ENCODE assay signal across 12 mouse cellular contexts in genomic region chr19:55481308-55481707, GRCm38 (mm10).
DNase-seq lines count a peak whose midpoint lies in the region; ATAC-seq and TF ChIP-seq lines count a peak whose summit lies in the region.
"Had no signal": no experiment of that assay in that cellular context is flagged by ENCODE, and none has a peak within 500 bp of the region (broad histone marks: within the 10 kb centered on the region; RNA-seq: fewer than 3 reads in every experiment).

No protein-coding gene starts in this region.

- no peaks in the 10 kb centered on the region for H3K27me3 ChIP-seq in forebrain, embryonic 14.5 days (replicated peaks; ENCODE audit: control insufficient read depth, insufficient read depth, low read length)
- no peaks in the 10 kb centered on the region for H3K27me3 ChIP-seq in kidney, embryonic 15.5 days
- no peaks in the 10 kb centered on the region for H3K27me3 ChIP-seq in midbrain, embryonic 15.5 days (replicated peaks)
- no peaks in the 10 kb centered on the region for H3K27me3 ChIP-seq in intestine, postnatal 0 days (replicated peaks; ENCODE audit: control insufficient read depth, insufficient read depth, low read length)

- ATAC-seq in forebrain, embryonic 14.5 days = peak; percentile 80
- ATAC-seq in kidney, embryonic 15.5 days (replicated peaks; ENCODE audit: low FRiP score) = no peak
- ATAC-seq in midbrain, embryonic 15.5 days (replicated peaks) = peak; percentile 73; the same call in 1 of the 2 replicates
- no peak for ATAC-seq in intestine, postnatal 0 days
- ATAC-seq: lung, postnatal 0 days had no signal

- H3K9ac ChIP-seq in forebrain, embryonic 14.5 days (ENCODE audit: low read length) = no peak overlapping the region
- H3K9ac ChIP-seq in kidney, embryonic 15.5 days = no peak overlapping the region
- H3K9ac ChIP-seq in midbrain, embryonic 15.5 days = no peak overlapping the region
- no peak overlapping the region for H3K9ac ChIP-seq in intestine, postnatal 0 days (ENCODE audit: low read depth, low read length)

- H3K9me3 ChIP-seq in forebrain, embryonic 14.5 days (replicated peaks; ENCODE audit: control insufficient read depth, low read length) = no peaks in the 10 kb centered on the region
- no peaks in the 10 kb centered on the region for H3K9me3 ChIP-seq in kidney, embryonic 15.5 days (replicated peaks)
- no peaks in the 10 kb centered on the region for H3K9me3 ChIP-seq in midbrain, embryonic 15.5 days
- H3K9me3 ChIP-seq in intestine, postnatal 0 days (ENCODE audit: control insufficient read depth) = no peaks in the 10 kb centered on the region

- no peak overlapping the region for H3K4me2 ChIP-seq in forebrain, embryonic 14.5 days (ENCODE audit: low read length)
- no peak overlapping the region for H3K4me2 ChIP-seq in kidney, embryonic 15.5 days
- H3K4me2 ChIP-seq in midbrain, embryonic 15.5 days = no peak overlapping the region
- H3K4me2 ChIP-seq in intestine, postnatal 0 days (replicated peaks; ENCODE audit: low read depth) = no peak overlapping the region

- 15% methylated on average over 5 of the region's 5 CpGs for WGBS in forebrain, embryonic 14.5 days
- 11% methylated on average over 5 of the region's 5 CpGs for WGBS in kidney, embryonic 15.5 days
- WGBS in midbrain, embryonic 15.5 days = 11% methylated on average over 5 of the region's 5 CpGs
- WGBS in intestine, postnatal 0 days = 36% methylated on average over 5 of the region's 5 CpGs

- no peak overlapping the region for H3K4me3 ChIP-seq in forebrain, embryonic 14.5 days (ENCODE audit: low read depth, low read length)
- H3K4me3 ChIP-seq in kidney, embryonic 15.5 days (replicated peaks) = no peak overlapping the region
- H3K4me3 ChIP-seq in midbrain, embryonic 15.5 days = no peak overlapping the region
- H3K4me3 ChIP-seq in intestine, postnatal 0 days (ENCODE audit: low read depth, low read length) = no peak overlapping the region
- H3K4me3 ChIP-seq: erythroblast, embryonic 14.5 days had no signal

- peaks cover 4% of the 10 kb centered on the region; the same call in 1 of the 2 replicates for H3K4me1 ChIP-seq in forebrain, embryonic 14.5 days (ENCODE audit: control insufficient read depth, insufficient read depth, low read length)
- H3K4me1 ChIP-seq in kidney, embryonic 15.5 days = peaks cover 42% of the 10 kb centered on the region
- H3K4me1 ChIP-seq in midbrain, embryonic 15.5 days = peaks cover 16% of the 10 kb centered on the region
- no peaks in the 10 kb centered on the region for H3K4me1 ChIP-seq in intestine, postnatal 0 days (replicated peaks; ENCODE audit: control insufficient read depth, insufficient read depth, low read length)

- no peak for TF ChIP-seq CTCF in intestine, postnatal 0 days (IDR thresholded peaks at IDR 0.05; ENCODE audit: low read depth)

- H3K27ac ChIP-seq in forebrain, embryonic 14.5 days (ENCODE audit: low read depth, low read length) = no peak overlapping the region
- peak overlapping the region; percentile 75 for H3K27ac ChIP-seq in kidney, embryonic 15.5 days
- peak overlapping the region; percentile 64 for H3K27ac ChIP-seq in midbrain, embryonic 15.5 days
- no peak overlapping the region for H3K27ac ChIP-seq in intestine, postnatal 0 days (ENCODE audit: low read depth, low read length)

- no peaks in the 10 kb centered on the region for H3K36me3 ChIP-seq in forebrain, embryonic 14.5 days (ENCODE audit: control insufficient read depth, insufficient read depth, low read length)
- no peaks in the 10 kb centered on the region for H3K36me3 ChIP-seq in kidney, embryonic 15.5 days
- H3K36me3 ChIP-seq in midbrain, embryonic 15.5 days (replicated peaks) = no peaks in the 10 kb centered on the region
- H3K36me3 ChIP-seq in intestine, postnatal 0 days (ENCODE audit: control insufficient read depth, insufficient read depth) = no peaks in the 10 kb centered on the region

- DNase-seq in embryo, embryonic 10.5 days (ENCODE audit: low spot score) = peak; percentile 69
- peak; percentile 78 for DNase-seq in forebrain, embryonic 14.5 days (ENCODE audit: low spot score)
- DNase-seq in thymus, postnatal 14 days = no peak
- DNase-seq in left cerebral cortex, adult 8-10 months (ENCODE audit: low spot score in 2 of 2) = no peak
- DNase-seq: cerebellum, adult 11-12 months; layer of hippocampus, postnatal 36 days; thymus, adult 18-20 months had no signal

Comparison
In these comparisons a context has a peak if more than half of its experiments do, and no peak if none do; other contexts are left out.
1. DNase-seq: peak in embryo, embryonic 10.5 days (single experiment) and forebrain, embryonic 14.5 days (single experiment); none in thymus, postnatal 14 days (single experiment) and left cerebral cortex, adult 8-10 months (0 of 2).
2. ATAC-seq: peak in forebrain, embryonic 14.5 days (single experiment) and midbrain, embryonic 15.5 days (single experiment); none in kidney, embryonic 15.5 days (single experiment) and intestine, postnatal 0 days (single experiment).
3. H3K27ac ChIP-seq: peak in kidney, embryonic 15.5 days (single experiment) and midbrain, embryonic 15.5 days (single experiment); none in forebrain, embryonic 14.5 days (single experiment) and intestine, postnatal 0 days (single experiment).